Mouse (Mus musculus): ENCODE measurements around the gene Ostc. TPM values are rescaled to one million over a fixed set of nuclear protein-coding genes. Genes with fewer than 3 reads are reported as not detected.

Ostc gene
- 354 and 393 TPM in 2 replicates for polyA plus RNA-seq (2015; fragmentation: Nextera tagmentation; extraction: Ambion mirVana)

- ATAC-seq (replicated peaks; ENCODE audit: low FRiP score), result peak; percentile 97
- WGBS, result under 1% methylated on average over 45 of the region's 45 CpGs
- Histone ChIP-seq H3K4me3 (replicated peaks) (peak within 1 kb of the TSS; percentile 78), H3K36me3 (peaks cover 10% of the 10 kb centered on the region), H3K27ac (peak within 1 kb of the TSS; percentile 90), H3K9me3 (replicated peaks) (no peaks in the 10 kb centered on the region), H3K4me2 (peak within 1 kb of the TSS; percentile 63), H3K4me1 (peaks cover 18% of the 10 kb centered on the region), H3K27me3 (no peaks in the 10 kb centered on the region), H3K9ac (peak within 1 kb of the TSS; percentile 79)
Observed at GRCm38 (mm10) chr3:130708967-130709924, at the start of gene Ostc. TSS of gene Ostc (minus strand) at chr3:130709444.

- ATAC-seq (replicated peaks; ENCODE audit: low FRiP score), result no peak
- no peaks in the 10 kb centered on the region for H3K9me3 ChIP-seq (replicated peaks)
Observed at GRCm38 (mm10) chr3:130758157-130758841, 49.1 kb upstream of the Ostc start.

GRCm38 (mm10) chr3:130757117-130757852 lies 48.0 kb upstream of the Ostc start:
- Histone ChIP-seq H3K27ac (no peak overlapping the region), H3K4me1 (no peaks in the 10 kb centered on the region), H3K9me3 (replicated peaks) (no peaks in the 10 kb centered on the region), H3K4me3 (replicated peaks) (no peak overlapping the region), H3K36me3 (no peaks in the 10 kb centered on the region), H3K27me3 (peaks cover 6% of the 10 kb centered on the region; the same call in 1 of the 2 replicates), H3K9ac (no peak overlapping the region), H3K4me2 (no peak overlapping the region)
- 79% methylated on average over 8 of the region's 8 CpGs for WGBS
- ATAC-seq (replicated peaks; ENCODE audit: low FRiP score), result no peak

More at GRCm38 (mm10) chr3:130758157-130758841, 49.1 kb upstream of the Ostc start:
- no peak overlapping the region for H3K4me3 ChIP-seq (replicated peaks)
- WGBS, result 73% methylated on average over 15 of the region's 15 CpGs
- H3K4me2 ChIP-seq, result no peak overlapping the region
- H3K9ac ChIP-seq, result no peak overlapping the region
- no peaks in the 10 kb centered on the region for H3K36me3 ChIP-seq
- H3K4me1 ChIP-seq, result no peaks in the 10 kb centered on the region
- H3K27ac ChIP-seq, result no peak overlapping the region
- H3K27me3 ChIP-seq, result peaks cover 6% of the 10 kb centered on the region; the same call in 1 of the 2 replicates

DNA sequence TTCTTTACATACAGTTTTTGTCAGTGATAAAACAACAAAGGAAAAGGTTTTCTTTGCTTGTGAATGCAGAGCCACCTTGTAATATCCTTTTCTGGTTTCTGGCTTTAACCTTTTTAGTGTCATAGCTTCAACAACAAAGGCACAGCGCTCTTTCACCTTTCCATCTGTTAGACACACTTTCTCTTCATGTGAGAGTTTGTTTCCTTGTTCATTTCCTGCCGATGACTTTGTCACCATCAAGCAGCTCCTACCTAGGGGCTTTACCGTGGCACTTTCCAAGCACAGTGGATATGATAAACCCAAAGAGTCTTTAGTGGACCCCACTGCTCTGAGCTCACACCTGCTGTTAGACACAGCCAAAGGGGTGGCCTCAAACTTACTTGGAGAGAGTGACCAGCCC lies 40.0 kb upstream of the Ostc start:
- Histone ChIP-seq H3K36me3 (no peaks in the 10 kb centered on the region), H3K4me3 (replicated peaks) (no peak overlapping the region), H3K9ac (no peak overlapping the region), H3K4me1 (no peaks in the 10 kb centered on the region), H3K27ac (no peak overlapping the region), H3K9me3 (replicated peaks) (no peaks in the 10 kb centered on the region), H3K27me3 (no peaks in the 10 kb centered on the region), H3K4me2 (no peak overlapping the region)
- 86% methylated on average over 3 of the region's 3 CpGs for WGBS
- no peak for ATAC-seq (replicated peaks; ENCODE audit: low FRiP score)

DNA sequence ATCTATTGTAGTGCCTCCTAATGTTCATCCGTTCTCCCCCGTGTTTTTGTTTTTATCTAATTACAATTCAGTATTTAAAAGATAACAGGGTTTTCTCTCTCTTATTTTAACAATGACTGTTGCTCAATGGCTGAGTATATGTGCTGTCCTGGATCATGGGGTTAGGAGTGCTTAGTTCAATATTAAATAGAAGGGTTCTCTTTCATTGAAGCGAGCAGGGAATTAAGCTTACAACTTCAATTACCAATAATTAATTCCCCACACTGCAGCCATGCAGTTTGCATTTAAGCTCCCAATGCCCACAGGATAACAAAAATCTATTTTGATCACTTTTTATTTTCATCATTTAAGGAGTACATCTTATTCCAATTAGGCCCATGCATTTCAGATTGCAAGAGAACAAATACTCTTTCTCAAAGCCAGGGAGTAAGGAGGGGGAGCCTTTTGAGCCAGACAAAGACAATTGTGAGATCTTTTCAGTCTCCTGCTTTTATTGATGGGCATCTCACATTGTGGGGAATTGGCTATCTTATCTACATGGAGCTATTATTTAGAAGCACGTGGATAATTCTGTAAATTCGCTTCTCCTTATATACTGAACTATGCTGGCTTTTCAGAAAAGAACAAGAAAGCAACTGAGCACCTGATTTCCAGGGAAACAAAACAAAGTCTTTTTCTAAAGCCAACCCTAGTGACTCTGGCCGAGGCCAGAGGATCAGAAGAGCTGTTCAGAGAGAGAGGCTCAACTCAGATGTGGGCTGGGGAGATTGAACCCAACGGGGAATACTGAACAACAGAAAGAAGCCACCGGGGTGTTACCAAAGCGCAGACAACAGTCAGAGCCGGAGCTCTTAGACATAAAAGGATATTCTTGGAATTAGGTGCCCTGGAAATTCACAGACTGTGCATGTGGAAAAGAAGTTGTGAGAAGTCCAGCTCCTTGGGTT lies 37.7 kb upstream of the Ostc start:
- H3K4me3 ChIP-seq (replicated peaks), result no peak overlapping the region
- H3K27ac ChIP-seq, result no peak overlapping the region
- no peak for ATAC-seq (replicated peaks; ENCODE audit: low FRiP score)
- WGBS, result 77% methylated on average over 10 of the region's 10 CpGs
- H3K4me2 ChIP-seq, result no peak overlapping the region
- H3K9me3 ChIP-seq (replicated peaks), result no peaks in the 10 kb centered on the region
- no peaks in the 10 kb centered on the region for H3K36me3 ChIP-seq
- no peak overlapping the region for H3K9ac ChIP-seq
- no peaks in the 10 kb centered on the region for H3K27me3 ChIP-seq
- H3K4me1 ChIP-seq, result no peaks in the 10 kb centered on the region

DNA sequence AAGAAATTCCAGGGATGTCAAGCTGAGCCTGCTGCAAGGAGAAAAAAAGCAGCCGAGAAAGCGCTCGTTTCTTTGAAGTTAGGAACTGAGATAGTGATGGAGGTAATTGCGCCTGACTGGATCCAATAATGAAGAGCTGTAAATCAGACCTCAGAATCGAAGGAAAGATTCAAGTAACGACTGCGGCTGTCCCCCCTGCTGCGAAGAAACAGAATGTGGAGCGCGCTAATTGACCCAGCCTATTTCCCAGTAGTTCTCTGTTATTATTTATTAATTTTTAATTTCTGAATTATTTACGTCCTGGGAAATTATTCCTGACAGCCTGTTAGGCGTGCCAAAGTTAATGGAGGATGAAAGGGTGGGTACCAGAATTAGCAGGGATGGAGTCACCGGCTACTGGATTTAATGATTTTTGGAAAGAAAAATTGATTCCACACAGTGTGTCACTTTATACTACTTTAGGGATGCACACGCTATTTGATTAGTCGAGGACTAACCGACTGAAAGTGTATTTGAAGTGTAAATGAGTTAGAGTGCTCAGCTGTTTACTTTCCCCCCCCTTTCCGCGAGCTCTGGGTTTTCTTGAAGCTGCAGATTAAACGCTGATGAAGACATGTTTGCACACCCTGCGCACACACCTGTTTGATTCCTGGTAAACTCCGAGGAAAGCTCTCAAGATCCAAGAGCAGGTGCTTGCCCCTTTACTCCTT lies 28.6 kb upstream of the Ostc start:
- H3K9ac ChIP-seq, result no peak overlapping the region
- H3K27ac ChIP-seq, result no peak overlapping the region
- no peak overlapping the region for H3K4me3 ChIP-seq (replicated peaks)
- 19% methylated on average over 21 of the region's 21 CpGs for WGBS
- H3K4me2 ChIP-seq, result peak overlapping the region; percentile 24
- peak; percentile 74; the same call in 1 of the 2 replicates for ATAC-seq (replicated peaks; ENCODE audit: low FRiP score)
- peaks cover 10% of the 10 kb centered on the region for H3K4me1 ChIP-seq
- H3K27me3 ChIP-seq, result peaks cover 4% of the 10 kb centered on the region
- H3K9me3 ChIP-seq (replicated peaks), result no peaks in the 10 kb centered on the region
- no peaks in the 10 kb centered on the region for H3K36me3 ChIP-seq

DNA sequence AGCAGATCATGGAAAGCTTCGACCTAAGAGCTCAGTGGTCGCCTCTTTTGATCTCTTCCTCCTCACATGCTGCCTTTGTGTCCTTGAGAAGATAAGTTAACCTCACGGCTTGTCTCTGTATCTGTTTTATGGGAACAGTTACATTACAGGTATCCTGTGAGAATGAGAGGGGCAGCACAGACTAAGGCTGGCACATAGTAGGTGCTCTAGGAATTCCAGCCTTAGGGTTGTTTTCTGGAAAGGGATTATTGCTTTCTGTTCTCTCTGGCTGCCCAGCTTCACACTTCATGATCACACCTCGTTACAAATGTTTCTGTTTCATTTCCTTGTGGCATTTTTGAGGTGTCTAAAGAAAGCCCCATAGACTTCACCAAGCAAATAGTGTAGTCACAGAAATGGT lies 27.5 kb upstream of the Ostc start:
- ATAC-seq (replicated peaks; ENCODE audit: low FRiP score), result no peak
- Histone ChIP-seq H3K4me1 (peaks cover 10% of the 10 kb centered on the region), H3K27me3 (peaks cover 4% of the 10 kb centered on the region), H3K36me3 (no peaks in the 10 kb centered on the region), H3K4me3 (replicated peaks) (no peak overlapping the region), H3K9me3 (replicated peaks) (no peaks in the 10 kb centered on the region), H3K4me2 (no peak overlapping the region), H3K9ac (no peak overlapping the region), H3K27ac (no peak overlapping the region)
- 31% methylated on average over 4 of the region's 4 CpGs for WGBS

DNA sequence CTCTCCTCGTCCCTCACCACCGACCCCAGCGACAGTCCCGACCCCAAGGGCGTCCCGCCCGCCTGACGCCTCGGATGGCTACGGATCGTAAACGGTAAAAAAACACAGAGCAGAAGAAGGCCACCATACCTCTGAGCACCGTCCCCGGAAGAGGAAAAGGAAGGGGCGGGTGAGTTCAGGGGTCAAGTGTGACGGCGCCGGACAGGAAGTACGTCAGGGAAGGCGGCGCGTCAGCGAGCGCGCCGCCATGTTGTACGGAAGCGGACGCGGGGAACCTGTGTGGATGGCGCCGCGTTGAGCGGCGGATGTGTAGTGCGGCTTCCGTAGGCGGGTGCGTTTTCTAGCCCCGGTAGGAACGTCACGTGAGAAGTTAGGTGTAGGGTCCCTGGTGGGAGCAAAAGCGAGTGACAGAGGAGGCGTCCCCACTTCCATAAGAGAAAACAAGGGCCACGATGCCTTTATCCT lies 21.0 kb upstream of the Ostc start, which contains the start of gene Rpl34:
Gene Rpl34, minus strand, starts transcription at position 210 of the 465 bp plus-strand sequence.
- H3K9me3 ChIP-seq (replicated peaks), result no peaks in the 10 kb centered on the region
- whole genome bisulfite sequencing, result under 1% methylated on average over 45 of the region's 45 CpGs
- peak within 1 kb of the TSS; percentile 97 for H3K9ac ChIP-seq

DNA sequence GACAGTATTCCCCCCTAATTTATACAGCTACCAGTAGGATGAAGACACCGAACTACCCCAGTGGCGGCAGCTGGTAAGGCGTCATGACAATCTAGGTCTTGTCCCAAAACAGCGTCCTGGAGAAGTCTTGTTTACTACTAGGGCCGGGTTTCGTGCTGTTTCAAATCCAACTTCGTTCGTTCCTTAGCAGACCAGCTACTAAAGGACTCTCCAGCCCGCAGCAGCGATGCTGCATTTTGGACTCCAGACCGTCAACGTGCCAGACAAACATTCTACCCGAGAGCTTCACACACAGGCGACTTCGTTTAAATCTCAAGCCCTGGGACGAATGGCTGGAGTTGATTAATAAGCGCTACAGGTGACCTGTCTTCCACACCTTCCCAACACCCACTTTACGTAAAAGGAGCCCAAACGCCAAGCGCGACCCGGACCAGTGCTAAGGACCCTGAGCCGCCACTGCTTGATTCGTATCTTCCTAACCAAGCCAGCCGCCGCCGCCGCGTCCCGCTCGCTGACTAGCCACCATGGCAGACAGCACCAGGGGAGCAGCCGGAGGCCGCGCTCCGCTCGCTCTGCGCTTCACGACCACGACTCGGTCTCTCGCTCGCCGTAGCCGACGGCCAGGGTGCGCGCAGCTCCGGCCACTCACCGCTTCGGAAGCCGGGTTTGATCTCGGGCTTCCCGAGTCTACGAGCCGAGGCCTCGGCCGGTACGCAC lies 20.4 kb upstream of the Ostc start:
- Histone ChIP-seq H3K9me3 (replicated peaks) (no peaks in the 10 kb centered on the region), H3K27ac (peak overlapping the region; percentile 90), H3K4me3 (replicated peaks) (peak overlapping the region; percentile 99), H3K27me3 (no peaks in the 10 kb centered on the region; the same call in 1 of the 2 replicates), H3K9ac (peak overlapping the region; percentile 97), H3K4me2 (peak overlapping the region; percentile 71), H3K4me1 (peaks cover 29% of the 10 kb centered on the region), H3K36me3 (peaks cover 42% of the 10 kb centered on the region)
- no peak; the same call in 1 of the 2 replicates for ATAC-seq (replicated peaks; ENCODE audit: low FRiP score)
- under 1% methylated on average over 58 of the region's 58 CpGs for WGBS

More for the DNA sequence above, 21.0 kb upstream of the Ostc start, which contains the start of gene Rpl34:
- Histone ChIP-seq H3K4me1 (peaks cover 29% of the 10 kb centered on the region), H3K27me3 (no peaks in the 10 kb centered on the region; the same call in 1 of the 2 replicates), H3K4me2 (peak within 1 kb of the TSS; percentile 71), H3K36me3 (peaks cover 39% of the 10 kb centered on the region), H3K4me3 (replicated peaks) (peak within 1 kb of the TSS; percentile 99), H3K27ac (peak within 1 kb of the TSS; percentile 90)
- ATAC-seq (replicated peaks; ENCODE audit: low FRiP score), result peak; percentile 98

DNA sequence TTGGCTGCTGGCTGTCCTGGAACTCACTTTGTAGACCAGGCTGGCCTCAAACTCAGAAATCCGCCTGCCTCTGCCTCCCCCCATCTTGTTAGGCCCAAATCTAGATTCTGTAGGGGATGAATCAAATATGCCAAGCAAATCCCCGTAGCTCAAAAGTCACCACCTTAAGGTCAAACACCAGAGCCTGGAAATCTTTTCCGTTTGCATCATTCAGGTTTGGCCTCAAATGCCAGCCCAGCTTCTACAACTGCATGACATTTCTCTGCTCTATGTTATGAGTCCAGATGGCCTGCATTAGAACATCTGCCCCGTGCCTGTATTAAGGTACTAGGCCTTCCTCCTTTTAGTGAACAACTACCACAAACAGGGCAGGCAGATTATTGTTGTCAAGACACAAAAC lies 18.4 kb upstream of the Ostc start:
- Histone ChIP-seq H3K9me3 (replicated peaks) (no peaks in the 10 kb centered on the region), H3K9ac (no peak overlapping the region), H3K4me2 (peak overlapping the region; percentile 71; the same call in 1 of the 2 replicates), H3K4me3 (replicated peaks) (no peak overlapping the region), H3K36me3 (peaks cover 47% of the 10 kb centered on the region), H3K4me1 (peaks cover 29% of the 10 kb centered on the region), H3K27ac (no peak overlapping the region), H3K27me3 (no peaks in the 10 kb centered on the region)
- WGBS, result 81% methylated on average over 4 of the region's 4 CpGs
- no peak for ATAC-seq (replicated peaks; ENCODE audit: low FRiP score)
